Mouse (Mus musculus) hindbrain, embryonic 14.5 days (tissue): ENCODE data around the gene Ptprt. TPM values are rescaled to one million over a fixed set of nuclear protein-coding genes. Genes with fewer than 3 reads are reported as not detected.
A peak's percentile ranks its signal among the peaks of the same experiment; 100 is the strongest.

Experiments
- ATAC-seq: fragments of 200-750 bp; cut with Nextera tagmentation; 2 replicates; pipeline ENCODE4 v1.8.0; 2017; ENCODE audit warnings: moderate number of reproducible peaks, mild to moderate bottlenecking, moderate TSS enrichment, moderate library complexity; ENCODE audit not compliant: low FRiP score
- DNase-seq: peaks from one replicate; pipeline ENCODE4 v3.0.0-alpha.2; 2015; ENCODE audit warnings: low spot score
- H3K27ac ChIP-seq: fragments of 300-500 bp; sonication (generic); 2 replicates; pipeline ENCODE4 v1.5.1; 2014; ENCODE audit warnings: mild to moderate bottlenecking, moderate library complexity
- H3K27me3 ChIP-seq: fragments of 300-500 bp; sonication (generic); 2 replicates; pipeline ENCODE4 v1.6.1; 2014; ENCODE audit warnings: mild to moderate bottlenecking, low read length, mixed read lengths; ENCODE audit not compliant: control insufficient read depth, insufficient read depth
- H3K36me3 ChIP-seq: fragments of 300-500 bp; sonication (generic); replicated peaks from 2 replicates; pipeline ENCODE4 v1.6.1; 2014; ENCODE audit not compliant: control insufficient read depth, insufficient read depth
- H3K4me1 ChIP-seq: fragments of 300-500 bp; sonication (generic); replicated peaks from 2 replicates; pipeline ENCODE4 v1.6.1; 2014; ENCODE audit warnings: antibody characterized with exemption, low read length, mixed read lengths; ENCODE audit not compliant: control insufficient read depth, insufficient read depth
- H3K4me2 ChIP-seq: fragments of 300-500 bp; sonication (generic); replicated peaks from 2 replicates; pipeline ENCODE4 v1.6.1; 2014; ENCODE audit warnings: mild to moderate bottlenecking, moderate library complexity
- H3K4me3 ChIP-seq: fragments of 300-500 bp; sonication (generic); replicated peaks from 2 replicates; pipeline ENCODE4 v1.5.1; 2014; ENCODE audit warnings: mild to moderate bottlenecking, low read length
- H3K9ac ChIP-seq: fragments of 300-500 bp; sonication (generic); 2 replicates; pipeline ENCODE4 v1.6.1; 2014
- H3K9me3 ChIP-seq: fragments of 300-500 bp; sonication (generic); 2 replicates; pipeline ENCODE4 v1.6.1; 2016; ENCODE audit warnings: low read length; ENCODE audit not compliant: control insufficient read depth
- WGBS: fragments of 180-500 bp; shearing (Covaris S2); extraction: QIAGEN DNeasy Blood & Tissue Kit; methylation state at CpG from one replicate; pipeline ENCODE4 v1.1.7; 2014; 5-methylcytosine and 5-hydroxymethylcytosine counted together
- polyA plus RNA-seq: library from polyadenylated mRNA; unstranded; fragments of >200 nt; fragmentation: Nextera tagmentation; extraction: Ambion mirVana; gene quantifications from 2 replicates; pipeline ENCODE4 v1.2.1, GENCODE M21; 2014

Gene Ptprt
- polyA plus RNA-seq, 1 experiment from 2014 or later: 21.5 TPM

- peaks cover 22% of the 10 kb centered on the region for H3K4me1 ChIP-seq
- WGBS: 11% methylated on average over 4 of the region's 4 CpGs
Observed at GRCm38 (mm10) chr2:162661733-162662132, 786 bp upstream of the Ptprt start.

GRCm38 (mm10) chr2:162660231-162660940, 561 bp downstream of the Ptprt start:
- Histone ChIP-seq H3K4me2 (peak overlapping the region; percentile 96), H3K4me3 (peak overlapping the region; percentile 71), H3K27me3 (0 out of 2 replicates have a peak, but pooled peaks cover 3% of the 10 kb centered on the region), H3K9ac (peak overlapping the region; percentile 75), H3K4me1 (peaks cover 25% of the 10 kb centered on the region), H3K9me3 (no peaks in the 10 kb centered on the region), H3K27ac (peak overlapping the region; percentile 53; the same call in 1 of the 2 replicates), H3K36me3 (no peaks in the 10 kb centered on the region)
- no peak for ATAC-seq
- DNase-seq: no peak
- WGBS: under 1% methylated on average over 55 of the region's 57 CpGs

More at GRCm38 (mm10) chr2:162661733-162662132, 786 bp upstream of the Ptprt start:
- Histone ChIP-seq H3K4me2 (peak overlapping the region; percentile 96), H3K36me3 (no peaks in the 10 kb centered on the region), H3K27ac (peak overlapping the region; percentile 6; the same call in 1 of the 2 replicates), H3K27me3 (0 out of 2 replicates have a peak, but pooled peaks cover 3% of the 10 kb centered on the region), H3K9ac (peak overlapping the region; percentile 75), H3K4me3 (peak overlapping the region; percentile 71), H3K9me3 (no peaks in the 10 kb centered on the region)
- no peak for DNase-seq
- ATAC-seq: no peak

- ATAC-seq (no peak), DNase-seq (peak; percentile 97)
- peak overlapping the region; percentile 96 for H3K4me2 ChIP-seq
- H3K27ac ChIP-seq: peak overlapping the region; percentile 52; the same call in 1 of the 2 replicates
- WGBS: under 1% methylated on average over 18 of the region's 18 CpGs
- H3K4me3 ChIP-seq: peak overlapping the region; percentile 71
- H3K9ac ChIP-seq: peak overlapping the region; percentile 45
- H3K27me3 ChIP-seq: peaks cover 3% of the 10 kb centered on the region; the same call in 1 of the 2 replicates
- H3K36me3 ChIP-seq: no peaks in the 10 kb centered on the region
- H3K4me1 ChIP-seq: peaks cover 25% of the 10 kb centered on the region
- no peaks in the 10 kb centered on the region for H3K9me3 ChIP-seq
Observed at GRCm38 (mm10) chr2:162658997-162659396, 1.9 kb downstream of the Ptprt start.

- Histone ChIP-seq H3K4me1 (peaks cover 20% of the 10 kb centered on the region), H3K9me3 (no peaks in the 10 kb centered on the region), H3K9ac (no peak overlapping the region), H3K36me3 (no peaks in the 10 kb centered on the region), H3K27ac (peak overlapping the region; percentile 18; the same call in 1 of the 2 replicates), H3K4me2 (peak overlapping the region; percentile 96), H3K27me3 (peaks cover 3% of the 10 kb centered on the region; the same call in 1 of the 2 replicates), H3K4me3 (no peak overlapping the region)
- DNase-seq (no peak), ATAC-seq (no peak)
- WGBS: 33% methylated on average over 7 of the region's 7 CpGs
Observed at GRCm38 (mm10) chr2:162657541-162657940, 3.4 kb downstream of the Ptprt start.

GRCm38 (mm10) chr2:162654416-162654815, 6.5 kb downstream of the Ptprt start:
- Histone ChIP-seq H3K4me3 (no peak overlapping the region), H3K4me2 (no peak overlapping the region), H3K9ac (no peak overlapping the region), H3K4me1 (peaks cover 17% of the 10 kb centered on the region), H3K27ac (no peak overlapping the region), H3K27me3 (no peaks in the 10 kb centered on the region; the same call in 1 of the 2 replicates), H3K9me3 (no peaks in the 10 kb centered on the region), H3K36me3 (no peaks in the 10 kb centered on the region)
- DNase-seq (no peak), ATAC-seq (no peak)
- 85% methylated on average over 4 of the region's 4 CpGs for WGBS

GRCm38 (mm10) chr2:162638676-162639075, 22.3 kb downstream of the Ptprt start:
- Histone ChIP-seq H3K4me3 (no peak overlapping the region), H3K27ac (peak overlapping the region; percentile 39; the same call in 1 of the 2 replicates), H3K4me2 (no peak overlapping the region), H3K9me3 (no peaks in the 10 kb centered on the region), H3K4me1 (peaks cover 22% of the 10 kb centered on the region), H3K9ac (no peak overlapping the region), H3K27me3 (no peaks in the 10 kb centered on the region), H3K36me3 (no peaks in the 10 kb centered on the region)
- ATAC-seq (0 out of 2 replicates have a peak, but pooled peaks have one; percentile 53), DNase-seq (peak; percentile 40)
- WGBS: 45% methylated on average over 4 of the region's 4 CpGs

- H3K36me3 ChIP-seq: no peaks in the 10 kb centered on the region
- no peaks in the 10 kb centered on the region for H3K27me3 ChIP-seq
- ATAC-seq (no peak), DNase-seq (peak; percentile 38)
- no peak overlapping the region for H3K9ac ChIP-seq
- H3K27ac ChIP-seq: no peak overlapping the region
- peaks cover 22% of the 10 kb centered on the region for H3K4me1 ChIP-seq
- no peaks in the 10 kb centered on the region for H3K9me3 ChIP-seq
- H3K4me2 ChIP-seq: no peak overlapping the region
- H3K4me3 ChIP-seq: no peak overlapping the region
- 34% methylated on average over 1 of the region's 1 CpGs for WGBS
Observed at GRCm38 (mm10) chr2:162637537-162637936, 23.4 kb downstream of the Ptprt start.

- H3K4me1 ChIP-seq: peaks cover 22% of the 10 kb centered on the region
- peak overlapping the region; percentile 58 for H3K27ac ChIP-seq
Observed at GRCm38 (mm10) chr2:162636387-162637009, 24.4 kb downstream of the Ptprt start.

GRCm38 (mm10) chr2:162634901-162635300, 26.0 kb downstream of the Ptprt start:
- Histone ChIP-seq H3K27ac (no peak overlapping the region), H3K9ac (no peak overlapping the region), H3K27me3 (no peaks in the 10 kb centered on the region), H3K4me1 (peaks cover 22% of the 10 kb centered on the region), H3K4me2 (no peak overlapping the region), H3K9me3 (no peaks in the 10 kb centered on the region), H3K36me3 (no peaks in the 10 kb centered on the region), H3K4me3 (no peak overlapping the region)
- DNase-seq: no peak
- ATAC-seq: no peak
- WGBS: 35% methylated on average over 5 of the region's 5 CpGs

More at GRCm38 (mm10) chr2:162636387-162637009, 24.4 kb downstream of the Ptprt start:
- Histone ChIP-seq H3K9ac (no peak overlapping the region), H3K27me3 (no peaks in the 10 kb centered on the region), H3K36me3 (no peaks in the 10 kb centered on the region), H3K4me3 (no peak overlapping the region), H3K4me2 (no peak overlapping the region), H3K9me3 (no peaks in the 10 kb centered on the region)
- DNase-seq (peak; percentile 30), ATAC-seq (peak; percentile 70; the same call in 1 of the 2 replicates)
- WGBS: 32% methylated on average over 9 of the region's 9 CpGs
